Mouse (Mus musculus) ES-E14 (cell line): ENCODE data around the gene Cops4.

Source experiments
- CHD2 ChIP-seq: IDR thresholded peaks from 2 replicates; pipeline ENCODE4 v1.6.1; 2014; ENCODE audit warnings: mild to moderate bottlenecking, low read depth, low read length, inconsistent platforms
- HCFC1 ChIP-seq: IDR thresholded peaks from 2 replicates; pipeline ENCODE4 v1.6.1; 2012; ENCODE audit warnings: low read length, inconsistent platforms, borderline replicate concordance; ENCODE audit not compliant: insufficient read depth
- MAFK ChIP-seq: IDR thresholded peaks from 2 replicates; pipeline ENCODE4 v1.6.1; 2014; ENCODE audit warnings: mild to moderate bottlenecking, low read depth, low read length, inconsistent platforms; ENCODE audit not compliant: insufficient read depth
- ZC3H11A ChIP-seq: IDR thresholded peaks from 2 replicates; pipeline ENCODE4 v1.6.1; 2012; ENCODE audit warnings: low read depth, mild to moderate bottlenecking, inconsistent platforms, low read length, borderline replicate concordance
- ZNF384 ChIP-seq: IDR thresholded peaks from 2 replicates; pipeline ENCODE4 v1.6.1; 2012; ENCODE audit warnings: low read depth, low read length, inconsistent platforms

DNA sequence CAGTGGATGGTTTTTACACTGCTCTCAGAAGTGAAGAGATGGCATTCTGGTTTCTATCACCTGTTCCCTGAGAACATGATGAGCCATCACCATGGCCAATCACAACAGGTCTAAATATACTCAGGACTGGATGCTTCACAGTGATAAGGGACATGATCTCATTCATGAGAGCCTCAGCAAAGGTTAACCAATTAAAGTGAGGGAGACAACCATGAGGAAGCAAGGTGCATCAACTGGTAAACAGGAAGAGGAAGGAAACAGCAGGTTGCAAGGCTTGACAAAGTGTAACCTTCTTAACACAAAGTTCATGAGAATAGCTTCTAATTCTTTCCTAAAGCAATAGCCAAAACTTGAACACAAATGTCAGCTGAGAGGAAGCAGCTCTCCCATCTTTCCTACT, 34.5 kb upstream of the Cops4 start:
- TF ChIP-seq CHD2: no peak
- TF ChIP-seq ZNF384: no peak
- TF ChIP-seq ZC3H11A: no peak
- no peak for TF ChIP-seq MAFK
- TF ChIP-seq HCFC1: no peak
